Mouse (Mus musculus): Measurements from ENCODE around the gene Meox1. TPM values are rescaled to one million over a fixed set of nuclear protein-coding genes. Genes with fewer than 3 reads are reported as not detected.
A peak's percentile ranks its signal among the peaks of the same experiment; 100 is the strongest.

The Meox1 gene
- polyA plus RNA-seq, 1 experiment from 2014 or later = 20.8 TPM

- no peak for ATAC-seq (ENCODE audit: low FRiP score, low read depth)
- Histone ChIP-seq H3K27ac (peak overlapping the region; percentile 49; the same call in 1 of the 2 replicates), H3K4me1 (peaks cover 78% of the 10 kb centered on the region), H3K4me2 (replicated peaks) (peak overlapping the region; percentile 54), H3K36me3 (no peaks in the 10 kb centered on the region), H3K4me3 (peak overlapping the region; percentile 34), H3K9me3 (no peaks in the 10 kb centered on the region), H3K27me3 (peaks cover 24% of the 10 kb centered on the region), H3K9ac (peak overlapping the region; percentile 39)
- WGBS = under 1% methylated on average over 11 of the region's 11 CpGs
Measured at GRCm38 (mm10) chr11:101891451-101891850, 2.7 kb downstream of the Meox1 start.

- peak overlapping the region; percentile 25 for H3K4me3 ChIP-seq
Measured at GRCm38 (mm10) chr11:101889781-101890180, 4.4 kb downstream of the Meox1 start.

GRCm38 (mm10) chr11:101888820-101889219, 5.4 kb downstream of the Meox1 start:
- Histone ChIP-seq H3K27ac (no peak overlapping the region), H3K4me1 (peaks cover 72% of the 10 kb centered on the region), H3K9ac (no peak overlapping the region), H3K27me3 (peaks cover 32% of the 10 kb centered on the region), H3K4me2 (replicated peaks) (peak overlapping the region; percentile 60; the same call in 1 of the 2 replicates), H3K4me3 (no peak overlapping the region), H3K36me3 (no peaks in the 10 kb centered on the region), H3K9me3 (no peaks in the 10 kb centered on the region)
- ATAC-seq (ENCODE audit: low FRiP score, low read depth) = no peak
- 36% methylated on average over 6 of the region's 6 CpGs for WGBS

More at GRCm38 (mm10) chr11:101889781-101890180, 4.4 kb downstream of the Meox1 start:
- ATAC-seq (ENCODE audit: low FRiP score, low read depth) = no peak
- Histone ChIP-seq H3K27me3 (peaks cover 32% of the 10 kb centered on the region), H3K9me3 (no peaks in the 10 kb centered on the region), H3K9ac (peak overlapping the region; percentile 51; the same call in 1 of the 2 replicates), H3K4me1 (peaks cover 79% of the 10 kb centered on the region), H3K4me2 (replicated peaks) (peak overlapping the region; percentile 60), H3K36me3 (no peaks in the 10 kb centered on the region), H3K27ac (no peak overlapping the region)
- 1% methylated on average over 13 of the region's 13 CpGs for WGBS

- ATAC-seq (ENCODE audit: low FRiP score, low read depth) = no peak
- H3K27me3 ChIP-seq = peaks cover 19% of the 10 kb centered on the region; the same call in 1 of the 2 replicates
- no peak overlapping the region for H3K4me2 ChIP-seq (replicated peaks)
- WGBS = 79% methylated on average over 12 of the region's 12 CpGs
- no peak overlapping the region for H3K4me3 ChIP-seq
- H3K9me3 ChIP-seq = no peaks in the 10 kb centered on the region
- H3K27ac ChIP-seq = no peak overlapping the region; the same call in 1 of the 2 replicates
- no peaks in the 10 kb centered on the region for H3K36me3 ChIP-seq
- H3K4me1 ChIP-seq = peaks cover 70% of the 10 kb centered on the region
- no peak overlapping the region for H3K9ac ChIP-seq
Measured at GRCm38 (mm10) chr11:101886436-101886835, 7.7 kb downstream of the Meox1 start.

GRCm38 (mm10) chr11:101885881-101886319, 8.3 kb downstream of the Meox1 start:
- WGBS = 57% methylated on average over 6 of the region's 6 CpGs
- H3K4me1 ChIP-seq = peaks cover 70% of the 10 kb centered on the region
- no peak overlapping the region for H3K4me3 ChIP-seq
- H3K27ac ChIP-seq = no peak overlapping the region; the same call in 1 of the 2 replicates
- no peak for ATAC-seq (ENCODE audit: low FRiP score, low read depth)
- H3K27me3 ChIP-seq = peaks cover 19% of the 10 kb centered on the region; the same call in 1 of the 2 replicates
- no peak overlapping the region for H3K4me2 ChIP-seq (replicated peaks)
- no peaks in the 10 kb centered on the region for H3K9me3 ChIP-seq
- H3K36me3 ChIP-seq = no peaks in the 10 kb centered on the region
- H3K9ac ChIP-seq = no peak overlapping the region

- Histone ChIP-seq H3K27ac (0 out of 2 replicates have a peak overlapping the region, but pooled peaks have one; percentile 15), H3K4me1 (peaks cover 71% of the 10 kb centered on the region), H3K36me3 (no peaks in the 10 kb centered on the region), H3K4me2 (replicated peaks) (no peak overlapping the region), H3K9me3 (no peaks in the 10 kb centered on the region), H3K9ac (no peak overlapping the region), H3K27me3 (peaks cover 19% of the 10 kb centered on the region; the same call in 1 of the 2 replicates), H3K4me3 (no peak overlapping the region)
- ATAC-seq (ENCODE audit: low FRiP score, low read depth) = no peak
- 42% methylated on average over 6 of the region's 6 CpGs for WGBS
Measured at GRCm38 (mm10) chr11:101885232-101885631, 8.9 kb downstream of the Meox1 start.

GRCm38 (mm10) chr11:101883911-101884310, 10.3 kb downstream of the Meox1 start:
- Histone ChIP-seq H3K9ac (no peak overlapping the region), H3K36me3 (no peaks in the 10 kb centered on the region), H3K27me3 (peaks cover 19% of the 10 kb centered on the region; the same call in 1 of the 2 replicates), H3K4me2 (replicated peaks) (no peak overlapping the region), H3K4me1 (peaks cover 69% of the 10 kb centered on the region), H3K27ac (peak overlapping the region; percentile 22; the same call in 1 of the 2 replicates), H3K4me3 (no peak overlapping the region), H3K9me3 (no peaks in the 10 kb centered on the region)
- WGBS = 53% methylated on average over 2 of the region's 2 CpGs
- no peak for ATAC-seq (ENCODE audit: low FRiP score, low read depth)

- H3K27me3 ChIP-seq = peaks cover 19% of the 10 kb centered on the region; the same call in 1 of the 2 replicates
- WGBS = 62% methylated on average over 11 of the region's 11 CpGs
- no peaks in the 10 kb centered on the region for H3K9me3 ChIP-seq
- no peak overlapping the region for H3K9ac ChIP-seq
- H3K4me3 ChIP-seq = no peak overlapping the region
- no peak overlapping the region for H3K4me2 ChIP-seq (replicated peaks)
- H3K27ac ChIP-seq = no peak overlapping the region
- no peak for ATAC-seq (ENCODE audit: low FRiP score, low read depth)
- H3K36me3 ChIP-seq = no peaks in the 10 kb centered on the region
- H3K4me1 ChIP-seq = peaks cover 76% of the 10 kb centered on the region
Measured at GRCm38 (mm10) chr11:101882500-101883290, 11.5 kb downstream of the Meox1 start.

- Histone ChIP-seq H3K4me2 (replicated peaks) (peak overlapping the region; percentile 60), H3K27ac (peak overlapping the region; percentile 55), H3K9ac (peak overlapping the region; percentile 53), H3K36me3 (no peaks in the 10 kb centered on the region), H3K27me3 (peaks cover 15% of the 10 kb centered on the region; the same call in 1 of the 2 replicates), H3K9me3 (no peaks in the 10 kb centered on the region), H3K4me3 (peak overlapping the region; percentile 28), H3K4me1 (peaks cover 75% of the 10 kb centered on the region)
- ATAC-seq (ENCODE audit: low FRiP score, low read depth) = peak; percentile 25; the same call in 1 of the 2 replicates
- 2% methylated on average over 24 of the region's 24 CpGs for WGBS
Measured at GRCm38 (mm10) chr11:101881604-101882071, 12.5 kb downstream of the Meox1 start.

GRCm38 (mm10) chr11:101881185-101881584, 13.0 kb downstream of the Meox1 start:
- Histone ChIP-seq H3K27me3 (peaks cover 11% of the 10 kb centered on the region; the same call in 1 of the 2 replicates), H3K36me3 (no peaks in the 10 kb centered on the region), H3K4me3 (peak overlapping the region; percentile 28; the same call in 1 of the 2 replicates), H3K9ac (peak overlapping the region; percentile 53; the same call in 1 of the 2 replicates), H3K4me2 (replicated peaks) (peak overlapping the region; percentile 60), H3K4me1 (peaks cover 70% of the 10 kb centered on the region), H3K9me3 (no peaks in the 10 kb centered on the region), H3K27ac (peak overlapping the region; percentile 55)
- no peak for ATAC-seq (ENCODE audit: low FRiP score, low read depth)
- 20% methylated on average over 7 of the region's 7 CpGs for WGBS

GRCm38 (mm10) chr11:101879672-101880071, 14.5 kb downstream of the Meox1 start:
- Histone ChIP-seq H3K4me2 (replicated peaks) (no peak overlapping the region), H3K4me1 (peaks cover 62% of the 10 kb centered on the region), H3K9me3 (no peaks in the 10 kb centered on the region), H3K27me3 (0 out of 2 replicates have a peak, but pooled peaks cover 6% of the 10 kb centered on the region), H3K36me3 (no peaks in the 10 kb centered on the region), H3K4me3 (no peak overlapping the region), H3K27ac (0 out of 2 replicates have a peak overlapping the region, but pooled peaks have one; percentile 28), H3K9ac (no peak overlapping the region)
- ATAC-seq (ENCODE audit: low FRiP score, low read depth) = no peak
- 57% methylated on average over 4 of the region's 4 CpGs for WGBS

GRCm38 (mm10) chr11:101878696-101879095, 15.5 kb downstream of the Meox1 start:
- Histone ChIP-seq H3K4me1 (peaks cover 67% of the 10 kb centered on the region), H3K27me3 (0 out of 2 replicates have a peak, but pooled peaks cover 6% of the 10 kb centered on the region), H3K9ac (no peak overlapping the region), H3K4me3 (no peak overlapping the region), H3K4me2 (replicated peaks) (no peak overlapping the region), H3K9me3 (no peaks in the 10 kb centered on the region), H3K36me3 (no peaks in the 10 kb centered on the region), H3K27ac (no peak overlapping the region)
- no peak for ATAC-seq (ENCODE audit: low FRiP score, low read depth)
- WGBS = 70% methylated on average over 6 of the region's 6 CpGs

Data from limb, embryonic 13.5 days (tissue).